Mouse (Mus musculus): Measurements from ENCODE around the gene Supt5. TPM values are rescaled to one million over a fixed set of nuclear protein-coding genes. Genes with fewer than 3 reads are reported as not detected.

Supt5 gene
- polyA plus RNA-seq, 1 experiment from 2014 or later: 74.5 TPM

GRCm38 (mm10) chr7:28377190-28378065 is 38.9 kb upstream of the Supt5 start:
- 71% methylated on average over 18 of the region's 18 CpGs for WGBS
- ATAC-seq (replicated peaks; ENCODE audit: low FRiP score, low TSS enrichment, low read depth) (no peak), DNase-seq (ENCODE audit: low spot score) (no peak)
- Histone ChIP-seq H3K27ac (ENCODE audit: low read depth) (peak overlapping the region; percentile 100), H3K36me3 (ENCODE audit: control insufficient read depth, insufficient read depth, low read length) (peaks cover 11% of the 10 kb centered on the region; the same call in 1 of the 2 replicates), H3K4me1 (replicated peaks; ENCODE audit: control insufficient read depth, insufficient read depth, low read length) (peaks cover 55% of the 10 kb centered on the region), H3K27me3 (replicated peaks; ENCODE audit: control insufficient read depth, insufficient read depth, low read length) (no peaks in the 10 kb centered on the region), H3K4me2 (ENCODE audit: low read length) (peak overlapping the region; percentile 80), H3K4me3 (ENCODE audit: low read depth, low read length) (peak overlapping the region; percentile 91), H3K9me3 (ENCODE audit: control insufficient read depth, low read length) (no peaks in the 10 kb centered on the region), H3K9ac (ENCODE audit: low read length) (peak overlapping the region; percentile 86)

DNA sequence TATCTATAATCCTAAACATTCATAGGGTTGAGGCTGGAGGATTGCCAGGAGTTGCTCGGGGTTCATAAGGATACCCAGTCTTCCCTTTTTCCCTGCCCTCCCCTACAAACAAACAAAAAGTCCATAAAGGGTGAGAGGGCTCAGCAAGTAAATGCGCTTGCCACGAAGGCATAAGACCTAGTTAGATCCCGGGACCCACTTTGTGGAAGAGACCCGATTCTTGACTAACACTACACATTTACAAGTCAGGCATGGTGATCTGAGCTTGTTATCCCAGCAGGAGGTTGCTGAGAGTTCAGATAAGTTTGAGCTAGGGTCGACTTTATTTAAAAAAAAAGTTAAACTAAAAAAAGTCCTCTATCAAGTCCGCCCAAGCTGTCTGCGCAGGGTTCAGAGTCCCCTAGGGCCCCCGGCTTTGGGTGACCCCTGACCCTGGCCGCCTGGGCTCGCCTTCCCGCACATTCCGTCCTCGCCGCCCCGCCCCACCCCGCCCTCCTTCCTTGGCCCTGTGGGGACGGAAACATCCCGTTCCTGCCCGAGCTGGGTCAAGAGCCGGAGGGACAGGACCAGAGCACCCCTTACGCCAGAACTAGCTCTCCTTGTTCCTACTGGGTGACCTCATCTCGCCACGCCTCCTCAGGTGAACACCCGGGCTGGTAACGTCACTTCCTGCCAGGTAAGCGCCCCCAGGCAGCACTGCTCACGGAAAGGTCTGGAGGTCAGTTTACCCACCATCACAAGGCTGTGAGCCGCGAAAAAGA is 37.6 kb upstream of the Supt5 start:
- 2% methylated on average over 30 of the region's 30 CpGs for WGBS
- H3K9ac ChIP-seq (ENCODE audit: low read length): peak overlapping the region; percentile 69
- H3K4me2 ChIP-seq (ENCODE audit: low read length): peak overlapping the region; percentile 80
- H3K4me3 ChIP-seq (ENCODE audit: low read depth, low read length): peak overlapping the region; percentile 91
- H3K27ac ChIP-seq (ENCODE audit: low read depth): peak overlapping the region; percentile 100
- H3K9me3 ChIP-seq (ENCODE audit: control insufficient read depth, low read length): no peaks in the 10 kb centered on the region
- DNase-seq (ENCODE audit: low spot score) (peak; percentile 84), ATAC-seq (replicated peaks; ENCODE audit: low FRiP score, low TSS enrichment, low read depth) (no peak; the same call in 1 of the 2 replicates)
- H3K36me3 ChIP-seq (ENCODE audit: control insufficient read depth, insufficient read depth, low read length): peaks cover 11% of the 10 kb centered on the region; the same call in 1 of the 2 replicates
- no peaks in the 10 kb centered on the region for H3K27me3 ChIP-seq (replicated peaks; ENCODE audit: control insufficient read depth, insufficient read depth, low read length)
- peaks cover 45% of the 10 kb centered on the region for H3K4me1 ChIP-seq (replicated peaks; ENCODE audit: control insufficient read depth, insufficient read depth, low read length)

DNA sequence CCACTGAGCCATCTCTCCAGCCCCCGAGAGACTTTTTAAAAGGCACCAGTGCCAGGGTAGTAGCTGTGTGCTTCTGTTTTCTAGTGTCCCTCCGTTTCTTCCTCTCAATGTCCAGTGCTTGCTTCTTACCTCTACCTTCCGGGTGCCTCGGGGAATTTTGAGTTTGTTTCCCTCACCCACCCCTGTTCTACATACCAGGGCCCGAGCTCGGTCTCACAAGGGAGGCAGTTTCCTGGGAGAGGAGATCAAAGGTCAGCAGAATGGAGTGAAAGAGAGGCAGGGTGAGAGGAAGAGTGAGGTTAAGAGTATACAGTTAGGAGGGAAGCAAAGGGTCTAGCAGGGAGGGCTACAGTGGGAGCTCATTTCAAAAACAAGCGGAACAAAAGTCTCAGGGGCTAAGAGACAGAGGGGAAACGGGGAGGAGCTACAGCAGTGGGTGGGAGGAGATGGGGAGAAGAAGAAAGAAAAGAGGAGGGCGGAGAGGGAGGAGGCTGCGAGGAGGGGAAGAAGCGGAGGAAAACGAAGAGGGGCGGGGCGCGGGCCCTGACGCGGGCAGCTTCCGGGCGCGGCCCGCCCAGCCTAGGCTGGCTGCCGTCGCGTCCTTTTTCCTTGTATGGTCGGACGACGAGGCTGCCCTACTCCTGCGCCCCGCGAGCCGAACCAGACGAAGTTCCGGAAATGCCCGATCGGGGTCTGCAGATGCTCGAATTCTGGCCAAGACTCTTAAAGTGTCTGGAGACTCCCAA is 36.8 kb upstream of the Supt5 start:
- peak overlapping the region; percentile 100 for H3K27ac ChIP-seq (ENCODE audit: low read depth)
- WGBS: under 1% methylated on average over 36 of the region's 36 CpGs
- H3K4me2 ChIP-seq (ENCODE audit: low read length): peak overlapping the region; percentile 80
- ATAC-seq (replicated peaks; ENCODE audit: low FRiP score, low TSS enrichment, low read depth) (peak; percentile 30), DNase-seq (ENCODE audit: low spot score) (peak; percentile 91)
- peak overlapping the region; percentile 69 for H3K9ac ChIP-seq (ENCODE audit: low read length)
- H3K9me3 ChIP-seq (ENCODE audit: control insufficient read depth, low read length): no peaks in the 10 kb centered on the region
- H3K4me3 ChIP-seq (ENCODE audit: low read depth, low read length): peak overlapping the region; percentile 91
- peaks cover 43% of the 10 kb centered on the region for H3K4me1 ChIP-seq (replicated peaks; ENCODE audit: control insufficient read depth, insufficient read depth, low read length)
- peaks cover 11% of the 10 kb centered on the region; the same call in 1 of the 2 replicates for H3K36me3 ChIP-seq (ENCODE audit: control insufficient read depth, insufficient read depth, low read length)
- no peaks in the 10 kb centered on the region for H3K27me3 ChIP-seq (replicated peaks; ENCODE audit: control insufficient read depth, insufficient read depth, low read length)

GRCm38 (mm10) chr7:28374647-28375046 is 36.1 kb upstream of the Supt5 start:
- WGBS: 74% methylated on average over 10 of the region's 10 CpGs
- Histone ChIP-seq H3K4me1 (replicated peaks; ENCODE audit: control insufficient read depth, insufficient read depth, low read length) (peaks cover 47% of the 10 kb centered on the region), H3K9ac (ENCODE audit: low read length) (no peak overlapping the region)

GRCm38 (mm10) chr7:28373891-28374495 is 35.4 kb upstream of the Supt5 start:
- H3K4me1 ChIP-seq (replicated peaks; ENCODE audit: control insufficient read depth, insufficient read depth, low read length): peaks cover 46% of the 10 kb centered on the region

More at GRCm38 (mm10) chr7:28374647-28375046, 36.1 kb upstream of the Supt5 start:
- peaks cover 18% of the 10 kb centered on the region for H3K36me3 ChIP-seq (ENCODE audit: control insufficient read depth, insufficient read depth, low read length)
- no peaks in the 10 kb centered on the region for H3K27me3 ChIP-seq (replicated peaks; ENCODE audit: control insufficient read depth, insufficient read depth, low read length)
- DNase-seq (ENCODE audit: low spot score): no peak
- H3K4me2 ChIP-seq (ENCODE audit: low read length): peak overlapping the region; percentile 80
- peak overlapping the region; percentile 100 for H3K27ac ChIP-seq (ENCODE audit: low read depth)
- H3K9me3 ChIP-seq (ENCODE audit: control insufficient read depth, low read length): no peaks in the 10 kb centered on the region
- H3K4me3 ChIP-seq (ENCODE audit: low read depth, low read length): peak overlapping the region; percentile 91; the same call in 1 of the 2 replicates
- ATAC-seq (replicated peaks; ENCODE audit: low FRiP score, low TSS enrichment, low read depth): no peak

GRCm38 (mm10) chr7:28373131-28373581 is 34.6 kb upstream of the Supt5 start:
- H3K4me1 ChIP-seq (replicated peaks; ENCODE audit: control insufficient read depth, insufficient read depth, low read length): peaks cover 44% of the 10 kb centered on the region
- DNase-seq (ENCODE audit: low spot score): peak; percentile 90
- H3K27ac ChIP-seq (ENCODE audit: low read depth): peak overlapping the region; percentile 92
- peaks cover 32% of the 10 kb centered on the region for H3K36me3 ChIP-seq (ENCODE audit: control insufficient read depth, insufficient read depth, low read length)
- H3K27me3 ChIP-seq (replicated peaks; ENCODE audit: control insufficient read depth, insufficient read depth, low read length): no peaks in the 10 kb centered on the region
- peak; percentile 9 for ATAC-seq (replicated peaks; ENCODE audit: low FRiP score, low TSS enrichment, low read depth)
- peak overlapping the region; percentile 49 for H3K4me2 ChIP-seq (ENCODE audit: low read length)
- peak overlapping the region; percentile 50 for H3K9ac ChIP-seq (ENCODE audit: low read length)
- no peaks in the 10 kb centered on the region for H3K9me3 ChIP-seq (ENCODE audit: control insufficient read depth, low read length)
- peak overlapping the region; percentile 80 for H3K4me3 ChIP-seq (ENCODE audit: low read depth, low read length)
- 1% methylated on average over 9 of the region's 9 CpGs for WGBS

More at GRCm38 (mm10) chr7:28373891-28374495, 35.4 kb upstream of the Supt5 start:
- Histone ChIP-seq H3K36me3 (ENCODE audit: control insufficient read depth, insufficient read depth, low read length) (peaks cover 25% of the 10 kb centered on the region), H3K4me2 (ENCODE audit: low read length) (no peak overlapping the region), H3K4me3 (ENCODE audit: low read depth, low read length) (no peak overlapping the region), H3K27ac (ENCODE audit: low read depth) (peak overlapping the region; percentile 100), H3K9me3 (ENCODE audit: control insufficient read depth, low read length) (no peaks in the 10 kb centered on the region), H3K27me3 (replicated peaks; ENCODE audit: control insufficient read depth, insufficient read depth, low read length) (no peaks in the 10 kb centered on the region), H3K9ac (ENCODE audit: low read length) (no peak overlapping the region)
- ATAC-seq (replicated peaks; ENCODE audit: low FRiP score, low TSS enrichment, low read depth) (no peak), DNase-seq (ENCODE audit: low spot score) (no peak)
- WGBS: 74% methylated on average over 7 of the region's 7 CpGs

- ATAC-seq (replicated peaks; ENCODE audit: low FRiP score, low TSS enrichment, low read depth) (peak; percentile 88), DNase-seq (ENCODE audit: low spot score) (peak; percentile 100)
- Histone ChIP-seq H3K27me3 (replicated peaks; ENCODE audit: control insufficient read depth, insufficient read depth, low read length) (no peaks in the 10 kb centered on the region), H3K9me3 (ENCODE audit: control insufficient read depth, low read length) (no peaks in the 10 kb centered on the region), H3K27ac (ENCODE audit: low read depth) (peak within 1 kb of the TSS; percentile 100), H3K4me1 (replicated peaks; ENCODE audit: control insufficient read depth, insufficient read depth, low read length) (peaks cover 37% of the 10 kb centered on the region), H3K4me2 (ENCODE audit: low read length) (peak within 1 kb of the TSS; percentile 87), H3K36me3 (ENCODE audit: control insufficient read depth, insufficient read depth, low read length) (peaks cover 33% of the 10 kb centered on the region), H3K4me3 (ENCODE audit: low read depth, low read length) (peak within 1 kb of the TSS; percentile 80), H3K9ac (ENCODE audit: low read length) (peak within 1 kb of the TSS; percentile 88)
- WGBS: under 1% methylated on average over 58 of the region's 66 CpGs
These were observed 33.9 kb upstream of the Supt5 start, which contains the start of gene Plekhg2 for GRCm38 (mm10) chr7:28372251-28373108. Gene Plekhg2 (minus strand): TSS chr7:28372599.
